Mouse (Mus musculus) limb, embryonic 14.5 days (tissue): ENCODE measurements around the gene Ankrd24. TPM values are rescaled to one million over a fixed set of nuclear protein-coding genes. Genes with fewer than 3 reads are reported as not detected.

Experiments used
- ATAC-seq: fragments of 200-750 bp; cut with Nextera tagmentation; 2 replicates; pipeline ENCODE4 v1.8.0; 2017; ENCODE audit warnings: low read depth, moderate number of reproducible peaks, moderate TSS enrichment; ENCODE audit not compliant: low FRiP score
- DNase-seq: peaks from one replicate; pipeline ENCODE4 v3.0.0-alpha.2; 2015; ENCODE audit warnings: low spot score
- H3K27ac ChIP-seq: fragments of 300-500 bp; sonication (generic); replicated peaks from 2 replicates; pipeline ENCODE4 v1.5.1; 2014; ENCODE audit warnings: low read depth, mild to moderate bottlenecking, low read length, moderate library complexity, mixed read lengths
- H3K27me3 ChIP-seq: fragments of 300-500 bp; sonication (generic); 2 replicates; pipeline ENCODE4 v1.6.1; 2014; ENCODE audit warnings: low read length, mixed read lengths; ENCODE audit not compliant: control insufficient read depth, insufficient read depth
- H3K36me3 ChIP-seq: fragments of 300-500 bp; sonication (generic); 2 replicates; pipeline ENCODE4 v1.6.1; 2014; ENCODE audit warnings: mild to moderate bottlenecking, low read length, moderate library complexity, mixed read lengths; ENCODE audit not compliant: control insufficient read depth, insufficient read depth
- H3K4me1 ChIP-seq: fragments of 300-500 bp; sonication (generic); 2 replicates; pipeline ENCODE4 v1.6.1; 2014; ENCODE audit warnings: antibody characterized with exemption, low read length, mixed read lengths; ENCODE audit not compliant: control insufficient read depth, insufficient read depth
- H3K4me2 ChIP-seq: fragments of 300-500 bp; sonication (generic); replicated peaks from 2 replicates; pipeline ENCODE4 v1.6.1; 2014; ENCODE audit warnings: low read depth, mild to moderate bottlenecking, low read length, moderate library complexity; ENCODE audit not compliant: severe bottlenecking
- H3K4me3 ChIP-seq: fragments of 300-500 bp; sonication (generic); replicated peaks from 2 replicates; pipeline ENCODE4 v1.5.1; 2014; ENCODE audit warnings: low read length
- H3K9ac ChIP-seq: fragments of 300-500 bp; sonication (generic); 2 replicates; pipeline ENCODE4 v1.6.1; 2014; ENCODE audit warnings: mild to moderate bottlenecking, low read depth, low read length, moderate library complexity; ENCODE audit not compliant: severe bottlenecking
- H3K9me3 ChIP-seq: fragments of 300-500 bp; sonication (generic); 2 replicates; pipeline ENCODE4 v1.6.1; 2016; ENCODE audit warnings: low read length; ENCODE audit not compliant: control insufficient read depth
- POLR2A ChIP-seq: fragments of 200-500 bp; IDR thresholded peaks from 2 replicates; pipeline ENCODE4 v1.8.0; 2012; ENCODE audit warnings: inconsistent platforms, mild to moderate bottlenecking, moderate library complexity, borderline replicate concordance; ENCODE audit not compliant: insufficient read depth, insufficient read length; ENCODE audit errors: extremely low read depth
- WGBS: fragments of 180-500 bp; shearing (Covaris S2); extraction: QIAGEN DNeasy Blood & Tissue Kit; methylation state at CpG from one replicate; pipeline ENCODE4 v1.1.7; 2014; 5-methylcytosine and 5-hydroxymethylcytosine counted together
- polyA plus RNA-seq, 2 experiments: library from polyadenylated mRNA; depleted of rRNA in 1 of 2; stranded (reverse) in 1 of 2; unstranded in 1 of 2; fragments of >200 nt; fragmentation: Nextera tagmentation in 1 of 2; extraction: Ambion mirVana in 1 of 2; gene quantifications; 2 replicates each; pipeline versions ENCODE4 v1.2.1 to v1.2.3; 2012 to 2014

The Ankrd24 gene
- polyA plus RNA-seq, 2 experiments, result 5.3 to 79.9 TPM

DNA sequence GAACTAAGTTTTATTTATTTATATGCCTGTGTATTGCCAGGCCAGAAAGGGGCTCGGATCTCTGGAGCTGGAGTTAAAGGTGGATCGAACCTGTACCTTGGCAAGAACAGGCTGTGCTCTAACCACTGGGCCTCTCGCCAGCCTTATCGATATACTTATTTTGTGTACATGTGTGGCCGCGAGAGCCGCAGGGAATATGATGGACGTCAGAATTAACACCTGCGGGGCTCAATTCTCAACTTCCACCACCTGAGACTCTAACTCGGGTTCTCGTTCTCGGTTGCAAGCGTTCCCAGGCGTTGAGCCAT lies 22.7 kb upstream of the Ankrd24 start:
- peak overlapping the region; percentile 77 for H3K27ac ChIP-seq
- peak overlapping the region; percentile 62 for H3K4me3 ChIP-seq
- no peak; the same call in 1 of the 2 replicates for ATAC-seq
- H3K9me3 ChIP-seq, result no peaks in the 10 kb centered on the region
- peaks cover 27% of the 10 kb centered on the region for H3K4me1 ChIP-seq
- 0 out of 2 replicates have a peak overlapping the region, but pooled peaks have one; percentile 17 for H3K9ac ChIP-seq
- peak; percentile 31 for DNase-seq
- peak overlapping the region; percentile 97 for H3K4me2 ChIP-seq
- no peaks in the 10 kb centered on the region for H3K36me3 ChIP-seq
- no peak for TF ChIP-seq POLR2A
- WGBS, result 3% methylated on average over 14 of the region's 14 CpGs
- H3K27me3 ChIP-seq, result no peaks in the 10 kb centered on the region

DNA sequence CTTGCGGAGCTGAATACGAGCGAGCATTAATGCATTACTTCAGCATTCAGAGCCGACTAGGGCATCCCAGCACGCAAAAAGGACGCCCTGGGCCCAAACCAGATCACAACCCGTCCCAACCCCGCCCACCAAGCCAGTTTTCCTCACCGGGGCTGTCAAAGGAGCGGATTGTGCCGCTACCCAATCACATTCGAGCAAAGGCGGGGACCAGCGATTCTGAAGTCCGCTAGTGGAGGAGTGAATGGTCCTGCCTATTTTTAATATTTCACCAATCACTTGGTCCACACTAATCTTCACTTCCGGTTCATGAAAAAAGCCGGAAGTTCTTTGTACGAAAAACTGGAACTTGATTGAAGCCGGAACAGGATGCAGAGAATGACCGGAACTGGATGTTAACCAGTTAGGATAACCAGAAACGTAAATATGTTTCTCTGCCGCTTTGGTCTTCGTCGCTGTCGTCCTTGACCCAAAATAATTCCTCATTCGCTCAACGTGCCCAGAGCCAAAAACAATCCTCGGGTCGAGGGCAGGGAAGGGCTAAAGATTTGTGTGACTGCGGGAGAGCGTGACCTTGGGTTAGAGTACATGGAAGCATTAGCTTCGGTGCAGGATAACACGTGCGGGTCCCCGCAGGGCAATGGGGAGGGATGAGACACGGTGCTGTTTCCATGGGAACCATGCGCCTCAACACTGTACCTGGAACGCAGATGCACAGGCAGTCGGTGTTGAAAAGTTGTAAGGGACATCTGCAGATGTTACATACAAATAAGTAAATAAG lies 22.2 kb upstream of the Ankrd24 start, which contains the start of gene BC025920:
BC025920 (plus strand) TSS at position 297 of the 778 bp plus-strand sequence.
- under 1% methylated on average over 39 of the region's 39 CpGs for WGBS
- peak within 1 kb of the TSS; percentile 62 for H3K4me3 ChIP-seq
- TF ChIP-seq POLR2A, result no peak
- H3K27ac ChIP-seq, result peak within 1 kb of the TSS; percentile 91
- no peaks in the 10 kb centered on the region for H3K36me3 ChIP-seq
- no peaks in the 10 kb centered on the region for H3K27me3 ChIP-seq
- peak within 1 kb of the TSS; percentile 97 for H3K4me2 ChIP-seq
- ATAC-seq (peak; percentile 88), DNase-seq (peak; percentile 98)
- peaks cover 23% of the 10 kb centered on the region for H3K4me1 ChIP-seq
- H3K9me3 ChIP-seq, result no peaks in the 10 kb centered on the region
- peak within 1 kb of the TSS; percentile 60 for H3K9ac ChIP-seq

DNA sequence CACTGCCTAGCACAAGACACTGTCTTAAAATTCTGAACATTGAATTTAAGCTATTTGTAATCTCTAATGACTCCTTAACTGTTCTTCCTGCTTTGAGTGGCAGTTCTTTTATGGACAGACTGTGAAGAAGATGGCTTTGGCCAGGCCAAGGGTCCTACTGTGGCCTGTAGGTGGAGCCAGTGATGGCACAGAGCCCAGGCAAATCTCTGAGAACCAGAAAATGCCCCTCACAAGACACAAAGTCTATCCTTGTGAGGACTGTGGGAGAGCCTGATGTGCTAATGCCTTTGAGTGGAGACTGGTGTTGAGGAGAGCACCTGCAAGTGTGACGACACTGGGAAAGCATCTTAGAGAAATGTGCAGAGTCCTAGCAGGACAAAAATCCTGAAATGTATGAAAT lies 20.0 kb upstream of the Ankrd24 start:
- Histone ChIP-seq H3K4me2 (no peak overlapping the region), H3K36me3 (no peaks in the 10 kb centered on the region), H3K27me3 (no peaks in the 10 kb centered on the region), H3K9ac (no peak overlapping the region), H3K9me3 (no peaks in the 10 kb centered on the region), H3K27ac (no peak overlapping the region), H3K4me1 (peaks cover 14% of the 10 kb centered on the region), H3K4me3 (no peak overlapping the region)
- TF ChIP-seq POLR2A, result no peak
- no peak for DNase-seq
- WGBS, result 88% methylated on average over 1 of the region's 1 CpGs
- no peak for ATAC-seq

DNA sequence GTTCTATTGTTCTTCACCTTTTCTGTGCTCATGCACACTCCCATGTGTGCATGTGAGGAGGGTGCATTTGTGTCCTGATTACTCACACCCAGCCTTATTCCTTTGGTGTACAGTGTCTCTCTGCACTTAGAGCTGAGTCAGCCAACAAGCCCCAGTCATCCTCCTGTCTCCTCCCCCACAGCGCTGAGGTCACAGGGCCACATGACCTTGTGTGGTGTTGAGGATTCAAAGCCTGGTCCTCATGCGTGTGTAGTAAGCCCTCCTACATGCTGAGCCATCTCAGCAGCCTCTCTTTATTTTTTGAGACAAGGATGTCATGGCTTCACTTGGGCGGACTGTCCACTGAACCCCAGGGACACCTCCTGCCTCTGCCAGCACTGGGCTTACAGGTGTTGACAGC lies 15.6 kb upstream of the Ankrd24 start:
- no peak for ATAC-seq
- Histone ChIP-seq H3K4me1 (peaks cover 12% of the 10 kb centered on the region), H3K9ac (no peak overlapping the region), H3K9me3 (no peaks in the 10 kb centered on the region), H3K36me3 (no peaks in the 10 kb centered on the region), H3K27me3 (no peaks in the 10 kb centered on the region), H3K27ac (no peak overlapping the region), H3K4me3 (no peak overlapping the region), H3K4me2 (no peak overlapping the region)
- no peak for TF ChIP-seq POLR2A
- no peak for DNase-seq
- WGBS, result 63% methylated on average over 3 of the region's 3 CpGs

DNA sequence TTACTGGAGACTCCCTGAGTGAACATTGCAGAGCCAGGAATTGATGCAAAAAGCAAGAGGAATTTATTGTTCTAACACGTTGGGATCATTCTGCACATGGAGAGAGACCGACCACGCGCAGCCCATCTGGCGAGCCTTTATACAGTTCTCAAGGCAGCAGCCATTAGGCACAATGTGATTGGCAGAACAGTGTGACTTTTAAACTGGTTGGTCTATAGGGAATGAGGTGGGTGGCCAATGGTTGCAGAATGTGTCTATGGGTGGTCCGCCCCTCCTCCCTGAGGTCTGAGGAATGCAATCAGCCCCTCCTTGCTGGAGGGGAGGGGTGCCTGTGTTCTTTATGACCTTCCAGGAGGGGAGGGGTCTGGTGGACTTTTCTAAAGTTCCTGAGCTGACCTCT lies 12.9 kb upstream of the Ankrd24 start:
- no peak overlapping the region for H3K9ac ChIP-seq
- ATAC-seq (peak; percentile 75), DNase-seq (peak; percentile 66)
- no peak overlapping the region for H3K4me3 ChIP-seq
- 19% methylated on average over 6 of the region's 6 CpGs for WGBS
- H3K36me3 ChIP-seq, result no peaks in the 10 kb centered on the region
- H3K4me2 ChIP-seq, result no peak overlapping the region
- peak overlapping the region; percentile 40; the same call in 1 of the 2 replicates for H3K27ac ChIP-seq
- no peak for TF ChIP-seq POLR2A
- H3K27me3 ChIP-seq, result no peaks in the 10 kb centered on the region
- H3K9me3 ChIP-seq, result no peaks in the 10 kb centered on the region
- peaks cover 12% of the 10 kb centered on the region for H3K4me1 ChIP-seq
